Mouse (Mus musculus) liver, adult (tissue): ENCODE measurements around the gene Ciapin1.
A peak's percentile ranks its signal among the peaks of the same experiment; 100 is the strongest.

ENCODE experiments used
- GATA4 ChIP-seq: IDR thresholded peaks from 2 replicates; pipeline ENCODE4 v1.6.1; 2014; ENCODE audit warnings: mild to moderate bottlenecking, low read length; ENCODE audit not compliant: insufficient replicate concordance

The Ciapin1 gene

GRCm38 (mm10) chr8:94865292-94865691, 27.1 kb upstream of the Ciapin1 start:
- TF ChIP-seq GATA4: no peak

GRCm38 (mm10) chr8:94863897-94864673, 25.9 kb upstream of the Ciapin1 start:
- TF ChIP-seq GATA4: no peak

GRCm38 (mm10) chr8:94862487-94863220, 24.5 kb upstream of the Ciapin1 start:
- TF ChIP-seq GATA4: no peak

- no peak for TF ChIP-seq GATA4
Measured at GRCm38 (mm10) chr8:94861352-94861910, 23.3 kb upstream of the Ciapin1 start.

- peak; percentile 61; the same call in 1 of the 2 replicates for TF ChIP-seq GATA4
Measured at GRCm38 (mm10) chr8:94857346-94858173, 19.4 kb upstream of the Ciapin1 start, which contains the start of gene Polr2c. Polr2c (plus strand) TSS chr8:94857450.

GRCm38 (mm10) chr8:94857011-94857345, 18.8 kb upstream of the Ciapin1 start:
- TF ChIP-seq GATA4: no peak

- TF ChIP-seq GATA4: no peak
Measured at GRCm38 (mm10) chr8:94850049-94850448, 11.9 kb upstream of the Ciapin1 start.

- TF ChIP-seq GATA4: no peak
Measured at GRCm38 (mm10) chr8:94841183-94841582, 3.0 kb upstream of the Ciapin1 start.

- TF ChIP-seq GATA4: no peak
Measured at GRCm38 (mm10) chr8:94838600-94838999, 442 bp upstream of the Ciapin1 start.

- TF ChIP-seq GATA4: no peak
Measured at GRCm38 (mm10) chr8:94836456-94837240, 1.5 kb downstream of the Ciapin1 start.

- no peak for TF ChIP-seq GATA4
Measured at GRCm38 (mm10) chr8:94828284-94828683, 9.9 kb downstream of the Ciapin1 start.

- no peak for TF ChIP-seq GATA4
Measured at GRCm38 (mm10) chr8:94826210-94826609, 11.9 kb downstream of the Ciapin1 start.

- no peak for TF ChIP-seq GATA4
Measured at GRCm38 (mm10) chr8:94825170-94825569, 13.0 kb downstream of the Ciapin1 start.
